Mouse (Mus musculus): ENCODE results near the gene Pes1.
"Not testable (repeated sequence)": the region's sequence is repeated elsewhere in the genome, so short reads cannot be mapped to it uniquely, and the experiment has no call there.

- TF ChIP-seq CTCF (IDR thresholded peaks at IDR 0.05; ENCODE audit: borderline replicate concordance, control insufficient read depth, extremely low read depth, insufficient read depth, low read length, poor library complexity); POLR2A (IDR thresholded peaks at IDR 0.05; ENCODE audit: control insufficient read depth, extremely low read depth, insufficient read depth, low read length, poor library complexity): not testable (repeated sequence)
Observed at GRCm38 (mm10) chr11:4015796-4016195, 52.0 kb downstream of the Pes1 start.
